Mouse (Mus musculus) limb, embryonic 10.5 days (tissue): ENCODE measurements at regions not wholly inside any gene's neighbourhood (a gene's known extent, or its start where the extent isn't known, plus 50 kb on each side); places are given as distances from the start of the nearest gene placed in this dataset.
A peak's percentile ranks its signal among the peaks of the same experiment; 100 is the strongest.
"Not testable (repeated sequence)": the region's sequence is repeated elsewhere in the genome, so short reads cannot be mapped to it uniquely, and the experiment has no call there.

Source experiments
- DNase-seq: peaks from one replicate; pipeline ENCODE4 v3.0.0-alpha.2; 2017; ENCODE audit warnings: low spot score
- H3K27ac ChIP-seq: fragments of 300-500 bp; sonication (generic); 2 replicates; pipeline ENCODE4 v1.5.1; 2016; ENCODE audit warnings: mild to moderate bottlenecking
- H3K27me3 ChIP-seq: fragments of 300-500 bp; sonication (generic); 2 replicates; pipeline ENCODE4 v1.6.1; 2016; ENCODE audit warnings: low read depth, mild to moderate bottlenecking; ENCODE audit not compliant: poor library complexity, severe bottlenecking
- H3K36me3 ChIP-seq: fragments of 300-500 bp; sonication (generic); 2 replicates; pipeline ENCODE4 v1.6.1; 2016; ENCODE audit warnings: mild to moderate bottlenecking, moderate library complexity
- H3K4me1 ChIP-seq: fragments of 300-500 bp; sonication (generic); 2 replicates; pipeline ENCODE4 v1.6.1; 2016
- H3K4me3 ChIP-seq: fragments of 300-500 bp; sonication (generic); 2 replicates; pipeline ENCODE4 v1.5.1; 2016; ENCODE audit warnings: mild to moderate bottlenecking, moderate library complexity
- H3K9me3 ChIP-seq: fragments of 300-500 bp; sonication (generic); replicated peaks from 2 replicates; pipeline ENCODE4 v1.6.1; 2016; ENCODE audit warnings: mild to moderate bottlenecking
- WGBS: fragments of 180-500 bp; shearing (Covaris S2); methylation state at CpG from one replicate; pipeline ENCODE4 v1.1.7; 2016; 5-methylcytosine and 5-hydroxymethylcytosine counted together

GRCm38 (mm10) chr1:43317076-43317871 lies 120.5 kb upstream of the Fhl2 start:
- no peaks in the 10 kb centered on the region for H3K4me1 ChIP-seq
- 91% methylated on average over 3 of the region's 3 CpGs for WGBS
- no peaks in the 10 kb centered on the region for H3K27me3 ChIP-seq

GRCm38 (mm10) chr1:43333488-43333887 lies 110.9 kb upstream of the Nck2 start:
- H3K9me3 ChIP-seq, H3K27me3 ChIP-seq, H3K36me3 ChIP-seq, H3K4me1 ChIP-seq, DNase-seq, H3K4me3 ChIP-seq, H3K27ac ChIP-seq: not testable (repeated sequence)
- WGBS, result 94% methylated on average over 10 of the region's 10 CpGs

More at GRCm38 (mm10) chr1:43317076-43317871, 120.5 kb upstream of the Fhl2 start:
- Histone ChIP-seq H3K36me3 (no peaks in the 10 kb centered on the region), H3K9me3 (no peaks in the 10 kb centered on the region), H3K27ac (no peak overlapping the region), H3K4me3 (no peak overlapping the region)
- DNase-seq, result no peak

DNA sequence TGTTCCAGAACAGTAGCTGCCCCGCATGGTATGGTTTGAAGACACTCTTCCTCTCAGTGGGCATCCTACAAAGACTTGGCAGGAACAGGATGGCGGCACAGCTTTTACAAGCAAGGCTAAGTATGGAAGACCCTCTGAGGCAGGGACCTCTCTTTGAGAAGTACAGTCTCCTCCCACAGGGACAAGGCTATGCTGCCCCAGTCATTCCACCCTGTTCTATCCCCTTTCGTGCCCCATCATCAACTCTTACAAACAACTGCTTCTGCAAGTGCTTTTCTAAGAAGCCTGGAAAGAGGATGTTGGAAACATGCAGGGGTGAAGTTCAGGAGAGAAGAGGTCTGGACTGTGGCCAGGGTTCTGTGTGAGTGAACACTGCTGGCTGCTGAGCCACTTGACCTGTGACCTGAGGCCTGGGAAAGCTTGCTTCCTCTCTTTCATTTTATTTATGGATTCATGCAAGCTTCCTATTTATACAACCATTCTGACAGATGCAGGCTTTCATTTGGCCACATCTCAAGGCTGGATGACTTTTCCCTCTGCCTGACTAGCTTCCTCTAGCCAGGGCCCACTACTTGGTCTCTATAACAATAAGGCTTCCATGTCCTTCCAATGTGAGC lies 107.1 kb upstream of the Nck2 start:
- WGBS, result 81% methylated on average over 3 of the region's 3 CpGs
- no peaks in the 10 kb centered on the region for H3K4me1 ChIP-seq
- no peaks in the 10 kb centered on the region for H3K27me3 ChIP-seq
- no peaks in the 10 kb centered on the region for H3K36me3 ChIP-seq
- no peaks in the 10 kb centered on the region for H3K9me3 ChIP-seq
- H3K4me3 ChIP-seq, result no peak overlapping the region
- DNase-seq, result no peak
- H3K27ac ChIP-seq, result no peak overlapping the region

DNA sequence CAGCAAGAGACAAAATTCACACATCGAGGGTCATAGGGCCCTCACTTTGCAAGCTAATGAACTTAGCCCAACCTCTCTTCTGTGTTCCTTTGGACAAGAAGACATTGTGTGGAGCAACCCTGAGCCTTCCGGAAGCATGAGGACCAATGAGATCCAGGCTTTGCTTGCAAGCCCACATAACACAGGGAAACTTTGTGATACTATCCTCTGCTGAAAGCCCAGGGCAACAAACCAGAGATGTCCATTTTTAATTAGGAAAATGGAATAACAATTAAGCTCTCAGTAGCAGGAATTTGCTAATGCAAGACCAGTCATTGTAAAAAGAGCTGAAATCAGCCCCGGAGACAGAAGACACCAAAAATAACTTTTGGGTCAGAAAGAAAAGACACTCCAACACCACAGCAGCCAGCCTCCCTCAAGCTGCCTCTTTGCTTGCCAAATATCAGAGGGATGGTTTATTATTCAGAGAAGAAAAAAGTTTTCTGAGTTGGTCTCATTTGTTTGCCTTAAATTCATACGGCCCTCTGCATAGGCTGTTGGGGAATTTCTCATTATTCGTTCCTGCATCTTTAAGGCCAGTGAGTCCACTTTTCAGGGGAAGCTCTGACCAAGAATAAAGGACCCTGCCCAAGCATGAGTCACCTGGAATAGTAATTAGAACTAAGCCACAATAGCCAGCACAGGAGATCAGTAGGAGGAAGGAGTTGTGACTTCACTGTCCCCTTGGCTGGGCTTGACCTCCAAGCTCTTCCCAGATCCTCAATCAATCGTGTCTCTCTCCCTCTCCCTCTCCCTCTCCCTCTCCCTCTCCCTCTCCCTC lies 106.1 kb upstream of the Nck2 start:
- Histone ChIP-seq H3K4me1 (no peaks in the 10 kb centered on the region), H3K4me3 (no peak overlapping the region), H3K27me3 (no peaks in the 10 kb centered on the region), H3K36me3 (no peaks in the 10 kb centered on the region), H3K27ac (no peak overlapping the region), H3K9me3 (no peaks in the 10 kb centered on the region)
- WGBS, result 79% methylated on average over 6 of the region's 6 CpGs
- no peak for DNase-seq

GRCm38 (mm10) chr1:43342848-43343247 lies 101.5 kb upstream of the Nck2 start:
- H3K27ac ChIP-seq, result no peak overlapping the region
- H3K9me3 ChIP-seq, result no peaks in the 10 kb centered on the region
- no peaks in the 10 kb centered on the region for H3K27me3 ChIP-seq
- 91% methylated on average over 2 of the region's 2 CpGs for WGBS
- DNase-seq, result no peak
- H3K36me3 ChIP-seq, result no peaks in the 10 kb centered on the region
- no peaks in the 10 kb centered on the region for H3K4me1 ChIP-seq
- no peak overlapping the region for H3K4me3 ChIP-seq

- Histone ChIP-seq H3K27me3 (no peaks in the 10 kb centered on the region), H3K4me3 (no peak overlapping the region), H3K4me1 (no peaks in the 10 kb centered on the region), H3K36me3 (no peaks in the 10 kb centered on the region), H3K27ac (no peak overlapping the region), H3K9me3 (no peaks in the 10 kb centered on the region)
- 93% methylated on average over 2 of the region's 2 CpGs for WGBS
- DNase-seq, result no peak
Observed at GRCm38 (mm10) chr1:43343410-43343809, 101.0 kb upstream of the Nck2 start.

DNA sequence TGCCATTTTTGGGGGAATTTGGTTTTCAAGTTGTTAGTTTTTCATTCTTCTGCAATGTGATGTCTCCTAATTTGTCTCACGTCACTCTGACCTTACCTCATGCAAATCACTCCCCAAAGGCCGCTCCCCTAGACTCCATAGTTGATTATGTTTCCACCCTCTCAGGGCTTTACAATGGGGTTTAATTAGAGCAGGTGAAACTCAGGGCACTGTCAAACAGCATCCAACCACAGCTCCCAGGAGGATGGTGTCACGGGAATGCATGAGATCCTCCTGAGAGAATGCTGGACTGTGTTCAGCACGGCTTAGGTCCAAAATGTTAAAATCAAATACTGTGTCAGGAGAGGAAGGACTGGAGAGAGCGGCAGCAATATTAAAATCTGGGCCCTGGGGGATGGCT lies 100.4 kb upstream of the Nck2 start:
- Histone ChIP-seq H3K4me3 (no peak overlapping the region), H3K27me3 (no peaks in the 10 kb centered on the region), H3K4me1 (no peaks in the 10 kb centered on the region), H3K27ac (no peak overlapping the region), H3K36me3 (no peaks in the 10 kb centered on the region), H3K9me3 (no peaks in the 10 kb centered on the region)
- WGBS, result 86% methylated on average over 5 of the region's 5 CpGs
- no peak for DNase-seq

- H3K27ac ChIP-seq, result no peak overlapping the region
- H3K36me3 ChIP-seq, result no peaks in the 10 kb centered on the region
- no peak for DNase-seq
- H3K4me3 ChIP-seq, result no peak overlapping the region
- H3K27me3 ChIP-seq, result no peaks in the 10 kb centered on the region
- 88% methylated on average over 4 of the region's 4 CpGs for WGBS
- H3K4me1 ChIP-seq, result no peaks in the 10 kb centered on the region
- H3K9me3 ChIP-seq, result no peaks in the 10 kb centered on the region
Observed at GRCm38 (mm10) chr1:43347152-43347551, 97.2 kb upstream of the Nck2 start.

DNA sequence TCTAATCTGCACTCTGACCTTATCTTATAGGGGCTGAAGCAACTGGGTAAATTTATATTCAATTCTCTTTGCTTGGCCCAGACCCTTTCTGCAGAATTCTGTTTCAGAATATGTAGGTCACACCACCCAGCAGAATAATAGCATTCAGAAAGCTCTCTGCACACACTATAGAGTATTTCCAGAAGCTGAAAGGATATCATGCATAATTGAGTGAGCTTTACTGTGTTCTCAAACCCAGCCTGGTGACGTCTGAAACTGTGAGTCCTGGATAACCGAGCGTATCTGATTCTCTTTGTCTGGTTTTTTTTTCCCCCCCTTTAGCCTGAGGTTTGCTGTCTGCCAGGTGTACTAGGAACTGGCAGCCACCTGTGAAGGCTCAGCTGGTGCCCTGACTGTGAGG lies 94.4 kb upstream of the Nck2 start:
- 89% methylated on average over 3 of the region's 3 CpGs for WGBS
- DNase-seq, result no peak
- Histone ChIP-seq H3K4me1 (no peaks in the 10 kb centered on the region), H3K4me3 (no peak overlapping the region), H3K36me3 (no peaks in the 10 kb centered on the region), H3K9me3 (0 out of 2 replicates have a peak, but pooled peaks cover 2% of the 10 kb centered on the region), H3K27me3 (no peaks in the 10 kb centered on the region), H3K27ac (no peak overlapping the region)

DNA sequence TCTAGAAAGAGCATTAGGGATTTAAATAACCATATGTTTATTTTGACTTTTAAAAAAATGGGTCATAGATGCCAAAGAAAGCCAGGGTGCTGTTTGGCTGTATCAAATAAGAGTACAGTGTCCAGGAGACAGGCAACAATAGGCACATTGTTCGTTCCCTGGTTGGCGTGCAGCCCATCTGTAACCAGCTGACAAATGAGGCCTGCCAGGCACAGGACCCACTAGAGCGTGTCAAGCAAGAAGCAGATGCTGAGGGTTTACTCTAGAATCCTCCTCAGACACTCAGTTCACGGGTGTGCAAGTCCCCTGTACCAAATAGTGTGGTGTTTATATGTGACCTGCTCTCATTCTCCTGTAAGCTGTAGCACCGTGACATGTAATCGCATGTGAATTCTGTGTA lies 86.2 kb upstream of the Nck2 start:
- Histone ChIP-seq H3K36me3 (no peaks in the 10 kb centered on the region), H3K27me3 (no peaks in the 10 kb centered on the region), H3K4me1 (peaks cover 27% of the 10 kb centered on the region), H3K4me3 (no peak overlapping the region), H3K9me3 (0 out of 2 replicates have a peak, but pooled peaks cover 2% of the 10 kb centered on the region), H3K27ac (no peak overlapping the region)
- DNase-seq, result peak; percentile 48
- WGBS, result 65% methylated on average over 6 of the region's 6 CpGs

DNA sequence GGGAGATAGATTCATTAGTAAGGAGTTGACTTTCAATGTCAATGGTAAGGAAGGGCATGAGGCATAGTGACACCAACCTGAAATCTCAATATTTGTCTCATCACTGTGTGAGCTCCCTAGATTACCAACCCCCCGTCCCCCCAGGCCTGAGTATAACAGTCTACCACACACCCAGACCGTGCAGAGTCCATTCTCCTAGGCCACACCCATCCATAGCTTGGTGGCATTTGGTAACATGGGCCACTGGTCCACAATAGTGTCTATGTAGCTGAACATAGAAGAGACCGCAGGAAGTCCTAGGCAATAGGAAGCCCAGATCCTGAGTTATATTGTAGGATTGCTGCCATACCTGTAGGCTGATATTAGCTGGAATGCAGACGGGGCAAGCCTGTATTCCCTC lies 84.7 kb upstream of the Nck2 start:
- no peak overlapping the region for H3K27ac ChIP-seq

DNA sequence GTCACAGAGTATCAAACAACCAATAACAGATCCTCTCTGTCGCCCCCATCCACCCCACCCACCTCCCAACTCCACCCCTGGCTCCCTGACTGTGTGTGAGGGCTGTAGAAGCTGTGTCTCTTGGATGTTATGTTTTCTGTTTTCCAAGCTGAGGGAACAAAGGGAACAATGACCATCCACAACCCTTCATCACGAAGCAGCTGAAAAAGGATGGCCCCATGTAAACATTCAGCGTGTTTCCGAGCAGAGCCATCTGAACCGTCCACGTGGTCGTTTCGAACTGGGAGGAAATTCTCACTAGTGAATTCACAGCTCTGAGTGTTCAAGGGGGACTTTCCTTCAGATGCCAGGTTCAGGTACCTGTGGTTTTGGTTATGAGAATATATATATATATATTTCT lies 84.1 kb upstream of the Nck2 start:
- Histone ChIP-seq H3K4me1 (peaks cover 31% of the 10 kb centered on the region), H3K36me3 (no peaks in the 10 kb centered on the region), H3K9me3 (no peaks in the 10 kb centered on the region), H3K27me3 (no peaks in the 10 kb centered on the region), H3K4me3 (no peak overlapping the region), H3K27ac (peak overlapping the region; percentile 58)
- no peak for DNase-seq
- WGBS, result 72% methylated on average over 8 of the region's 8 CpGs

More for the DNA sequence above, 84.7 kb upstream of the Nck2 start:
- Histone ChIP-seq H3K9me3 (0 out of 2 replicates have a peak, but pooled peaks cover 2% of the 10 kb centered on the region), H3K27me3 (no peaks in the 10 kb centered on the region), H3K4me1 (peaks cover 29% of the 10 kb centered on the region), H3K36me3 (no peaks in the 10 kb centered on the region), H3K4me3 (no peak overlapping the region)
- no peak for DNase-seq
- WGBS, result 83% methylated on average over 4 of the region's 4 CpGs

DNA sequence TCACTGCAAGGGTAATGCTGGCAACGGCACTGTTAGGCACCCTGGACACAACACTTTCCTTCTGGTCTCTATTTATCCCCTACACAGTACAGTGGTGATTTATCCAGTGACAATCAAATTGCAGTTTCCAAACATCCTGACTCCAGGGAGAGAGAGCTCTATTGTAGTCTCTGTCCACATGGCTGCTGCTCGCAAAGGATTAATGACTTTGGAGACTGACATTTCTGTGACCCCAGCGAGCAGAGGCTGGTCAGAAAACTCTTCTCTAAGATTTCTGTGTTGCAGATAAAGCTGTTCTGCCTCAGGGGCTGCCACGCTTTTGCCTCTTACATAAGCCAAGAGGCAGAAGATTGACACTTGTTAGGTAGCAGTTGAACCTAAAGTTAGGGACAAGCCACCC lies 83.6 kb upstream of the Nck2 start:
- no peaks in the 10 kb centered on the region for H3K27me3 ChIP-seq
- no peaks in the 10 kb centered on the region for H3K9me3 ChIP-seq
- no peak for DNase-seq
- WGBS, result 22% methylated on average over 4 of the region's 4 CpGs
- no peaks in the 10 kb centered on the region for H3K36me3 ChIP-seq
- peaks cover 31% of the 10 kb centered on the region for H3K4me1 ChIP-seq
- no peak overlapping the region for H3K4me3 ChIP-seq
- peak overlapping the region; percentile 58 for H3K27ac ChIP-seq
